Comparison of ENCODE assay signal across 14 mouse cellular contexts in the genomic region with DNA sequence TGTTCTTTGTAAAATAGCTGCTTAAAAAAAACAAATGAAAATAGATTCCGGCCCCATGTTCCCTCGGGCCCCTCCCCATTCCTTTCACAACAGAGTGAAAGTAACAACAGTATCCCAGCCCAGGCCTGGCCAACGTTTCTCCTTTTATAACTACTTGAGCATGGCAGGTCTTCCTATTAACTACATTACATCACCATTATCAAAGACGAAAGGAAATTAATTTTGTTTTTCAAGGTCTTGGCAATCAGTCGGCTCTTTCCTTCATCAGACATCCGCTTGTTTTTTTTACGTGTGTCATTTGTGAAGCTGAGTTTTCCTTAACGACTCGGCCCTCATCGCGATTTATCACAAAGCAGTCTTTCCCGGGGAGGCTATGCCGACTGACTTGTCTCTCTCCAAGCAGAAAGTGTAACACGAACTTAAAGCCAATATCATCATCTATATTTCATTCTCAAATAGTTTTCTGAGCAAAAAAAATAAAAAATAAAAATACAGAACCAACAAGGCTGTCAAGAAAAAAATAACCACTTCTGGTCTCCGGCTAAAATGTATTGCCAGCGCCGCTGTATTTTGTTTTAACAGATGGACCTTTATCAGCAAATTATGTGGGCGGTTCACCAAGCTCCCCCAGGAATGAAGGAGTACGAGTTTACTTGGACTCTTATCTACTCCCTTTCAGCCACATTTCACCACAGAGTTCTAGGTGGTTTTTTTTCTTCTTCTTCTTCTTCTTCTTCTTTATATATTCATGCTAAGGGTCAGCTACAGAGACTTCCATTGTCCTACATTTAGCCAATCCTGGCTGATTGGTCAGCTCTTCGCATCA.
DNase-seq lines count a peak whose midpoint lies in the region; ATAC-seq and TF ChIP-seq lines count a peak whose summit lies in the region.
"Had no signal": no experiment of that assay in that cellular context is flagged by ENCODE, and none has a peak within 500 bp of the region (broad histone marks: within the 10 kb centered on the region; RNA-seq: fewer than 3 reads in every experiment).

No protein-coding gene starts in this region.

- H3K9ac ChIP-seq in liver, embryonic 11.5 days (ENCODE audit: low read depth, low read length), result no peak overlapping the region
- H3K9ac ChIP-seq in liver, embryonic 14.5 days (replicated peaks), result no peak overlapping the region
- H3K9ac ChIP-seq: embryonic facial prominence, embryonic 13.5 days; midbrain, embryonic 15.5 days had no signal

- no peak overlapping the region for H3K4me2 ChIP-seq in liver, embryonic 11.5 days
- no peak overlapping the region for H3K4me2 ChIP-seq in liver, embryonic 14.5 days (ENCODE audit: low read depth)
- H3K4me2 ChIP-seq: embryonic facial prominence, embryonic 13.5 days; midbrain, embryonic 15.5 days had no signal

- H3K27ac ChIP-seq in liver, embryonic 11.5 days (ENCODE audit: low read depth, low read length), result no peak overlapping the region; the same call in 1 of the 2 replicates
- H3K27ac ChIP-seq in liver, embryonic 14.5 days, result no peak overlapping the region
- H3K27ac ChIP-seq: embryonic facial prominence, embryonic 13.5 days; midbrain, embryonic 15.5 days had no signal

- no peaks in the 10 kb centered on the region for H3K9me3 ChIP-seq in liver, embryonic 11.5 days (ENCODE audit: control insufficient read depth, low read length)
- no peaks in the 10 kb centered on the region for H3K9me3 ChIP-seq in liver, embryonic 14.5 days (ENCODE audit: control insufficient read depth, low read length)
- H3K9me3 ChIP-seq: embryonic facial prominence, embryonic 13.5 days; midbrain, embryonic 15.5 days had no signal

- TF ChIP-seq POLR2A in brain, embryonic 14.5 days (IDR thresholded peaks at IDR 0.05; ENCODE audit: borderline replicate concordance, extremely low read depth, insufficient read depth, insufficient read length, poor library complexity, severe bottlenecking), result no peak

- no peak for ATAC-seq in liver, embryonic 11.5 days (replicated peaks; ENCODE audit: low FRiP score)
- ATAC-seq in liver, embryonic 14.5 days (ENCODE audit: insufficient read depth), result no peak
- ATAC-seq: hindbrain, embryonic 16.5 days; midbrain, embryonic 15.5 days had no signal

- H3K4me1 ChIP-seq in liver, embryonic 11.5 days (replicated peaks; ENCODE audit: control insufficient read depth, insufficient read depth, low read length), result 0 out of 2 replicates have a peak, but pooled peaks cover 3% of the 10 kb centered on the region
- H3K4me1 ChIP-seq in liver, embryonic 14.5 days (replicated peaks; ENCODE audit: control insufficient read depth in 2 of 2, insufficient read depth in 2 of 2, low read length in 1 of 2), result peaks cover 0 to 5% of the 10 kb centered on the region in 2 experiments; a peak in 2 of 4 replicates
- H3K4me1 ChIP-seq: embryonic facial prominence, embryonic 13.5 days; midbrain, embryonic 15.5 days had no signal

- H3K4me3 ChIP-seq in liver, embryonic 11.5 days (ENCODE audit: low read depth, low read length), result no peak overlapping the region
- H3K4me3 ChIP-seq in liver, embryonic 14.5 days (ENCODE audit: insufficient read depth in 1 of 2, low read depth in 2 of 2, low read length in 2 of 2), result no peak overlapping the region
- H3K4me3 ChIP-seq: embryonic facial prominence, embryonic 13.5 days; midbrain, embryonic 15.5 days had no signal

- no peaks in the 10 kb centered on the region for H3K36me3 ChIP-seq in liver, embryonic 11.5 days (ENCODE audit: control insufficient read depth, insufficient read depth, low read length)
- H3K36me3 ChIP-seq in liver, embryonic 14.5 days (replicated peaks; ENCODE audit: control insufficient read depth, insufficient read depth, low read depth), result no peaks in the 10 kb centered on the region
- H3K36me3 ChIP-seq: embryonic facial prominence, embryonic 13.5 days; midbrain, embryonic 15.5 days had no signal

- no peaks in the 10 kb centered on the region for H3K27me3 ChIP-seq in liver, embryonic 11.5 days (replicated peaks; ENCODE audit: control insufficient read depth, insufficient read depth, low read length)
- no peaks in the 10 kb centered on the region for H3K27me3 ChIP-seq in liver, embryonic 14.5 days (ENCODE audit: control insufficient read depth, insufficient read depth, low read length)
- H3K27me3 ChIP-seq: embryonic facial prominence, embryonic 13.5 days; midbrain, embryonic 15.5 days had no signal

- peak; percentile 92 for DNase-seq in heart, adult 11 months
- no peak for DNase-seq in heart, postnatal 4 days
- peak; percentile 18 for DNase-seq in liver
- no peak for DNase-seq in liver, embryonic 11.5 days (ENCODE audit: low spot score)
- DNase-seq in brain, embryonic 14.5 days (ENCODE audit: low read depth), result peak; percentile 15
- DNase-seq in liver, embryonic 14.5 days (ENCODE audit: low read depth in 3 of 3, low spot score in 3 of 3), result peak in 1 of 3 experiments; percentile 3
- DNase-seq in cerebellum, adult 9-10 months, result no peak
- DNase-seq: cerebellum, postnatal 36 days; kidney, postnatal 25 days; layer of hippocampus, postnatal 36 days; left cerebral cortex, postnatal 4 days had no signal

- TF ChIP-seq EP300 in liver, embryonic 14.5 days (IDR thresholded peaks at IDR 0.05; ENCODE audit: low read depth), result 0 out of 2 replicates have a peak, but pooled peaks have one; percentile 18

- TF ChIP-seq CTCF in brain, embryonic 14.5 days (IDR thresholded peaks at IDR 0.05; ENCODE audit: borderline replicate concordance, extremely low read depth, insufficient read depth, insufficient read length), result no peak
- TF ChIP-seq CTCF in liver, embryonic 14.5 days (IDR thresholded peaks at IDR 0.05; ENCODE audit: low read depth), result no peak

- 66% methylated on average over 20 of the region's 20 CpGs for WGBS in liver, embryonic 11.5 days
- 66% methylated on average over 20 of the region's 20 CpGs for WGBS in liver, embryonic 14.5 days (ENCODE audit: insufficient replicate concordance)

Comparison
In these comparisons a context has a peak if more than half of its experiments do, and no peak if none do; other contexts are left out.
1. DNase-seq: peak in heart, adult 11 months (single experiment), liver (single experiment) and brain, embryonic 14.5 days (single experiment); none in heart, postnatal 4 days (single experiment), liver, embryonic 11.5 days (single experiment) and cerebellum, adult 9-10 months (single experiment).